Mouse (Mus musculus): Measurements from ENCODE around the gene Stxbp1. TPM values are rescaled to one million over a fixed set of nuclear protein-coding genes. Genes with fewer than 3 reads are reported as not detected.

The Stxbp1 gene
- polyA plus RNA-seq, 1 experiment from 2014 or later, result 28.7 TPM

GRCm38 (mm10) chr2:32823579-32824154 lies 23.4 kb downstream of the Stxbp1 start:
- 73% methylated on average over 8 of the region's 8 CpGs for WGBS
- ATAC-seq (ENCODE audit: insufficient number of reproducible peaks, insufficient read depth, low FRiP score, low read depth), result no peak
- Histone ChIP-seq H3K27ac (replicated peaks in 1 of 2; ENCODE audit: control insufficient read depth in 1 of 2, insufficient read depth in 1 of 2, low read depth in 2 of 2, low read length in 2 of 2) (no peak overlapping the region), H3K4me2 (ENCODE audit: low read length) (no peak overlapping the region), H3K9me3 (ENCODE audit: control insufficient read depth, low read length) (no peaks in the 10 kb centered on the region), H3K27me3 (ENCODE audit: control insufficient read depth, insufficient read depth, low read length) (no peaks in the 10 kb centered on the region), H3K36me3 (ENCODE audit: control insufficient read depth, insufficient read depth, low read length) (peaks cover 16% of the 10 kb centered on the region), H3K4me3 (ENCODE audit: control insufficient read depth in 1 of 2, insufficient read depth in 1 of 2, low read depth in 1 of 2, low read length in 2 of 2) (no peak overlapping the region), H3K4me1 (ENCODE audit: control insufficient read depth in 2 of 2, insufficient read depth in 2 of 2, low read length in 2 of 2) (peaks cover 10 to 13% of the 10 kb centered on the region in 2 experiments; a peak in 3 of 4 replicates), H3K9ac (ENCODE audit: low read length) (no peak overlapping the region)

GRCm38 (mm10) chr2:32823153-32823552 lies 23.9 kb downstream of the Stxbp1 start:
- Histone ChIP-seq H3K27me3 (ENCODE audit: control insufficient read depth, insufficient read depth, low read length) (no peaks in the 10 kb centered on the region), H3K4me3 (ENCODE audit: control insufficient read depth in 1 of 2, insufficient read depth in 1 of 2, low read depth in 1 of 2, low read length in 2 of 2) (no peak overlapping the region), H3K9ac (ENCODE audit: low read length) (0 out of 2 replicates have a peak overlapping the region, but pooled peaks have one; percentile 0), H3K4me2 (ENCODE audit: low read length) (no peak overlapping the region), H3K9me3 (ENCODE audit: control insufficient read depth, low read length) (no peaks in the 10 kb centered on the region), H3K36me3 (ENCODE audit: control insufficient read depth, insufficient read depth, low read length) (peaks cover 22% of the 10 kb centered on the region), H3K4me1 (ENCODE audit: control insufficient read depth in 2 of 2, insufficient read depth in 2 of 2, low read length in 2 of 2) (peaks cover 10 to 11% of the 10 kb centered on the region in 2 experiments; a peak in 2 of 4 replicates), H3K27ac (replicated peaks in 1 of 2; ENCODE audit: control insufficient read depth in 1 of 2, insufficient read depth in 1 of 2, low read depth in 2 of 2, low read length in 2 of 2) (no peak overlapping the region)
- 41% methylated on average over 11 of the region's 11 CpGs for WGBS
- ATAC-seq (ENCODE audit: insufficient number of reproducible peaks, insufficient read depth, low FRiP score, low read depth), result no peak

GRCm38 (mm10) chr2:32822643-32823042 lies 24.4 kb downstream of the Stxbp1 start:
- H3K4me2 ChIP-seq (ENCODE audit: low read length), result no peak overlapping the region
- no peak overlapping the region for H3K4me3 ChIP-seq (ENCODE audit: control insufficient read depth in 1 of 2, insufficient read depth in 1 of 2, low read depth in 1 of 2, low read length in 2 of 2)
- no peak overlapping the region for H3K27ac ChIP-seq (replicated peaks in 1 of 2; ENCODE audit: control insufficient read depth in 1 of 2, insufficient read depth in 1 of 2, low read depth in 2 of 2, low read length in 2 of 2)
- WGBS, result 68% methylated on average over 6 of the region's 6 CpGs
- no peak for ATAC-seq (ENCODE audit: insufficient number of reproducible peaks, insufficient read depth, low FRiP score, low read depth)
- no peaks in the 10 kb centered on the region for H3K27me3 ChIP-seq (ENCODE audit: control insufficient read depth, insufficient read depth, low read length)
- peaks cover 10 to 11% of the 10 kb centered on the region in 2 experiments; a peak in 2 of 4 replicates for H3K4me1 ChIP-seq (ENCODE audit: control insufficient read depth in 2 of 2, insufficient read depth in 2 of 2, low read length in 2 of 2)
- peaks cover 27% of the 10 kb centered on the region for H3K36me3 ChIP-seq (ENCODE audit: control insufficient read depth, insufficient read depth, low read length)
- H3K9ac ChIP-seq (ENCODE audit: low read length), result no peak overlapping the region
- H3K9me3 ChIP-seq (ENCODE audit: control insufficient read depth, low read length), result no peaks in the 10 kb centered on the region

- H3K4me2 ChIP-seq (ENCODE audit: low read length), result no peak overlapping the region
- no peaks in the 10 kb centered on the region for H3K27me3 ChIP-seq (ENCODE audit: control insufficient read depth, insufficient read depth, low read length)
- H3K27ac ChIP-seq (replicated peaks in 1 of 2; ENCODE audit: control insufficient read depth in 1 of 2, insufficient read depth in 1 of 2, low read depth in 2 of 2, low read length in 2 of 2), result no peak overlapping the region
- H3K4me3 ChIP-seq (ENCODE audit: control insufficient read depth in 1 of 2, insufficient read depth in 1 of 2, low read depth in 1 of 2, low read length in 2 of 2), result no peak overlapping the region
- H3K36me3 ChIP-seq (ENCODE audit: control insufficient read depth, insufficient read depth, low read length), result peaks cover 34% of the 10 kb centered on the region
- ATAC-seq (ENCODE audit: insufficient number of reproducible peaks, insufficient read depth, low FRiP score, low read depth), result no peak
- H3K9me3 ChIP-seq (ENCODE audit: control insufficient read depth, low read length), result no peaks in the 10 kb centered on the region
- no peak overlapping the region for H3K9ac ChIP-seq (ENCODE audit: low read length)
- peaks cover 11 to 14% of the 10 kb centered on the region in 2 experiments; a peak in 2 of 4 replicates for H3K4me1 ChIP-seq (ENCODE audit: control insufficient read depth in 2 of 2, insufficient read depth in 2 of 2, low read length in 2 of 2)
- 64% methylated on average over 11 of the region's 11 CpGs for WGBS
Measured at GRCm38 (mm10) chr2:32821041-32821802, 25.8 kb downstream of the Stxbp1 start.

- 95% methylated on average over 5 of the region's 5 CpGs for whole genome bisulfite sequencing
- Histone ChIP-seq H3K4me2 (ENCODE audit: low read length) (no peak overlapping the region), H3K9me3 (ENCODE audit: control insufficient read depth, low read length) (no peaks in the 10 kb centered on the region), H3K4me3 (ENCODE audit: control insufficient read depth in 1 of 2, insufficient read depth in 1 of 2, low read depth in 1 of 2, low read length in 2 of 2) (no peak overlapping the region), H3K36me3 (ENCODE audit: control insufficient read depth, insufficient read depth, low read length) (peaks cover 55% of the 10 kb centered on the region), H3K27me3 (ENCODE audit: control insufficient read depth, insufficient read depth, low read length) (no peaks in the 10 kb centered on the region), H3K27ac (replicated peaks in 1 of 2; ENCODE audit: control insufficient read depth in 1 of 2, insufficient read depth in 1 of 2, low read depth in 2 of 2, low read length in 2 of 2) (no peak overlapping the region), H3K4me1 (ENCODE audit: control insufficient read depth in 2 of 2, insufficient read depth in 2 of 2, low read length in 2 of 2) (peaks cover under 1 to 6% of the 10 kb centered on the region in 2 experiments; a peak in 2 of 4 replicates), H3K9ac (ENCODE audit: low read length) (no peak overlapping the region)
- ATAC-seq (ENCODE audit: insufficient number of reproducible peaks, insufficient read depth, low FRiP score, low read depth), result no peak
Measured at GRCm38 (mm10) chr2:32818208-32818607, 28.8 kb downstream of the Stxbp1 start.

- H3K4me3 ChIP-seq (ENCODE audit: control insufficient read depth in 1 of 2, insufficient read depth in 1 of 2, low read depth in 1 of 2, low read length in 2 of 2), result no peak overlapping the region
- H3K9ac ChIP-seq (ENCODE audit: low read length), result no peak overlapping the region
- WGBS, result 75% methylated on average over 7 of the region's 7 CpGs
- no peaks in the 10 kb centered on the region for H3K9me3 ChIP-seq (ENCODE audit: control insufficient read depth, low read length)
- peaks cover 0 to 3% of the 10 kb centered on the region in 2 experiments; a peak in 1 of 4 replicates for H3K4me1 ChIP-seq (ENCODE audit: control insufficient read depth in 2 of 2, insufficient read depth in 2 of 2, low read length in 2 of 2)
- H3K27me3 ChIP-seq (ENCODE audit: control insufficient read depth, insufficient read depth, low read length), result no peaks in the 10 kb centered on the region
- H3K36me3 ChIP-seq (ENCODE audit: control insufficient read depth, insufficient read depth, low read length), result peaks cover 59% of the 10 kb centered on the region
- no peak for ATAC-seq (ENCODE audit: insufficient number of reproducible peaks, insufficient read depth, low FRiP score, low read depth)
- no peak overlapping the region for H3K4me2 ChIP-seq (ENCODE audit: low read length)
- no peak overlapping the region for H3K27ac ChIP-seq (replicated peaks in 1 of 2; ENCODE audit: control insufficient read depth in 1 of 2, insufficient read depth in 1 of 2, low read depth in 2 of 2, low read length in 2 of 2)
Measured at GRCm38 (mm10) chr2:32817589-32817988, 29.5 kb downstream of the Stxbp1 start.

GRCm38 (mm10) chr2:32816946-32817581 lies 30.0 kb downstream of the Stxbp1 start:
- no peak for ATAC-seq (ENCODE audit: insufficient number of reproducible peaks, insufficient read depth, low FRiP score, low read depth)
- Histone ChIP-seq H3K4me1 (ENCODE audit: control insufficient read depth in 2 of 2, insufficient read depth in 2 of 2, low read length in 2 of 2) (peaks cover 0 to 3% of the 10 kb centered on the region in 2 experiments; a peak in 1 of 4 replicates), H3K27me3 (ENCODE audit: control insufficient read depth, insufficient read depth, low read length) (no peaks in the 10 kb centered on the region), H3K9ac (ENCODE audit: low read length) (no peak overlapping the region), H3K27ac (replicated peaks in 1 of 2; ENCODE audit: control insufficient read depth in 1 of 2, insufficient read depth in 1 of 2, low read depth in 2 of 2, low read length in 2 of 2) (no peak overlapping the region), H3K4me3 (ENCODE audit: control insufficient read depth in 1 of 2, insufficient read depth in 1 of 2, low read depth in 1 of 2, low read length in 2 of 2) (no peak overlapping the region), H3K36me3 (ENCODE audit: control insufficient read depth, insufficient read depth, low read length) (peaks cover 61% of the 10 kb centered on the region), H3K4me2 (ENCODE audit: low read length) (no peak overlapping the region), H3K9me3 (ENCODE audit: control insufficient read depth, low read length) (no peaks in the 10 kb centered on the region)
- 62% methylated on average over 17 of the region's 17 CpGs for WGBS

All from heart, embryonic 14.5 days (tissue).